Mouse (Mus musculus) neural tube, embryonic 15.5 days (tissue): ENCODE measurements around the gene D5Ertd579e. TPM values are rescaled to one million over a fixed set of nuclear protein-coding genes. Genes with fewer than 3 reads are reported as not detected.

ENCODE experiments used
- ATAC-seq: fragments of 200-750 bp; cut with Nextera tagmentation; 2 replicates; pipeline ENCODE4 v1.8.0; 2017; ENCODE audit warnings: mild to moderate bottlenecking, moderate TSS enrichment, moderate library complexity; ENCODE audit not compliant: low FRiP score
- H3K27ac ChIP-seq: fragments of 300-500 bp; sonication (generic); replicated peaks from 2 replicates; pipeline ENCODE4 v1.5.1; 2015; ENCODE audit warnings: mild to moderate bottlenecking, inconsistent platforms
- H3K27me3 ChIP-seq: fragments of 300-500 bp; sonication (generic); replicated peaks from 2 replicates; pipeline ENCODE4 v1.6.1; 2015; ENCODE audit warnings: inconsistent platforms
- H3K36me3 ChIP-seq: fragments of 300-500 bp; sonication (generic); 2 replicates; pipeline ENCODE4 v1.6.1; 2015; ENCODE audit warnings: inconsistent platforms
- H3K4me1 ChIP-seq: fragments of 300-500 bp; sonication (generic); 2 replicates; pipeline ENCODE4 v1.6.1; 2015; ENCODE audit warnings: inconsistent platforms
- H3K4me2 ChIP-seq: fragments of 300-500 bp; sonication (generic); 2 replicates; pipeline ENCODE4 v1.6.1; 2015; ENCODE audit warnings: inconsistent platforms, mild to moderate bottlenecking, moderate library complexity
- H3K4me3 ChIP-seq: fragments of 300-500 bp; sonication (generic); replicated peaks from 2 replicates; pipeline ENCODE4 v1.5.1; 2015; ENCODE audit warnings: mild to moderate bottlenecking, inconsistent platforms
- H3K9ac ChIP-seq: fragments of 300-500 bp; sonication (generic); replicated peaks from 2 replicates; pipeline ENCODE4 v1.6.1; 2015; ENCODE audit warnings: mild to moderate bottlenecking, inconsistent platforms
- H3K9me3 ChIP-seq: fragments of 300-500 bp; sonication (generic); replicated peaks from 2 replicates; pipeline ENCODE4 v1.6.1; 2016; ENCODE audit warnings: inconsistent platforms
- WGBS: fragments of 180-500 bp; shearing (Covaris S2); methylation state at CpG from one replicate; pipeline ENCODE4 v1.1.7; 2015; ENCODE audit warnings: mixed read lengths; 5-methylcytosine and 5-hydroxymethylcytosine counted together
- polyA plus RNA-seq: library from polyadenylated mRNA; unstranded; fragments of >200 nt; fragmentation: Nextera tagmentation; extraction: Ambion mirVana; gene quantifications from 2 replicates; pipeline ENCODE4 v1.2.1, GENCODE M21; 2015

Gene D5Ertd579e
- polyA plus RNA-seq, 1 experiment from 2014 or later = 29.1 TPM

DNA sequence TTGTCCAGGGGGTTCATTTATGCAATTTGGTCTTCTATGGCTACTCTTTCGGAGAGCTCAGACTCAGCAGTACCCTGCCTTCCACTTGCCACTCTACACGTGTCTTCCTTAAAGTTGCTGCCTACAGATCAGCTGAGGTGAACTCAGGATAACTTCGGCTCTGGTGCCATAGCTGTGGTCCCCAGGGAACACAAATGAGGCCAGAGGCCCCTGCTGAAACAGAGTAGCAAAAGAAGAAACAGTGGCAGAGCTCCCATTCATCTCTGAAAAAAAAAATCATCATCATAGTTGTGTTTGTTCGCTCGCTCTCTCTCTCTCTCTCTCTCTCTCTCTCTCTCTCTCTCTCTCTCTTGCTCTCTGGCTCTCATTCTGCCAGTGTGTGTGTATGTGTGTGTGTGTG, 2.9 kb upstream of the D5Ertd579e start:
- Histone ChIP-seq H3K4me2 (no peak overlapping the region), H3K4me3 (no peak overlapping the region), H3K27ac (no peak overlapping the region), H3K36me3 (no peaks in the 10 kb centered on the region), H3K9me3 (no peaks in the 10 kb centered on the region), H3K4me1 (peaks cover 14% of the 10 kb centered on the region), H3K27me3 (no peaks in the 10 kb centered on the region), H3K9ac (no peak overlapping the region)
- ATAC-seq = no peak
- WGBS = 78% methylated on average over 5 of the region's 5 CpGs

DNA sequence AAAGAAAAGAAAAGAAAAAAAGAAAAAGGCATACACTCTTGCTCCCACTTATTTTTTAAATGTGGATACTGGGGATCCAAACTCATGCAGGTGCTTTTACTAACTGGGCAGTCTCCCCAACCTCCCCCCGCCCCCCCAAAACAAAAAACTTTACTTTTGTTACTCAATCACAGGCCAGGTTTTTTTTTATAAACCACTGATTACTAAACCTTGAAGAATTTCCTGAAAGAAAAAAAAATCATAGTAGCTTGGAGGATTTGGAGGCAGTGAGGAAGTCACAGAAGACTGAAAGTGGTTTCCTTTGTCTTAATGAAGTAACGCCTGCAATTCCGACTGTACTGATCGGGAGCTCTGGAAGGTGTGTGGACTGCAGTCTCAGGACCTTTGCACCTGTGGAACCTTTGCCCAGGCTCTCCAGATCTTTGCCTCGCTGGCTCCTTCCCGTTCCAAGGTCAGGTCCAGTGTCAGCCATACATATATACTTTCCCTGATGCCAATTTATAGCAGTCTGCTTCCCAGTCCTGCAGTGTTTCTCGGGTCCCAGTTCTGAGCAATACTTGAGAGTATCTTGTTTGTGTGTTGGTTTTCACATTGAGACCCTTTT, 2.3 kb upstream of the D5Ertd579e start:
- Histone ChIP-seq H3K36me3 (no peaks in the 10 kb centered on the region), H3K9me3 (no peaks in the 10 kb centered on the region), H3K27me3 (no peaks in the 10 kb centered on the region), H3K27ac (no peak overlapping the region), H3K4me1 (peaks cover 19% of the 10 kb centered on the region), H3K4me2 (no peak overlapping the region), H3K4me3 (no peak overlapping the region), H3K9ac (no peak overlapping the region)
- ATAC-seq = no peak
- 81% methylated on average over 7 of the region's 7 CpGs for WGBS

DNA sequence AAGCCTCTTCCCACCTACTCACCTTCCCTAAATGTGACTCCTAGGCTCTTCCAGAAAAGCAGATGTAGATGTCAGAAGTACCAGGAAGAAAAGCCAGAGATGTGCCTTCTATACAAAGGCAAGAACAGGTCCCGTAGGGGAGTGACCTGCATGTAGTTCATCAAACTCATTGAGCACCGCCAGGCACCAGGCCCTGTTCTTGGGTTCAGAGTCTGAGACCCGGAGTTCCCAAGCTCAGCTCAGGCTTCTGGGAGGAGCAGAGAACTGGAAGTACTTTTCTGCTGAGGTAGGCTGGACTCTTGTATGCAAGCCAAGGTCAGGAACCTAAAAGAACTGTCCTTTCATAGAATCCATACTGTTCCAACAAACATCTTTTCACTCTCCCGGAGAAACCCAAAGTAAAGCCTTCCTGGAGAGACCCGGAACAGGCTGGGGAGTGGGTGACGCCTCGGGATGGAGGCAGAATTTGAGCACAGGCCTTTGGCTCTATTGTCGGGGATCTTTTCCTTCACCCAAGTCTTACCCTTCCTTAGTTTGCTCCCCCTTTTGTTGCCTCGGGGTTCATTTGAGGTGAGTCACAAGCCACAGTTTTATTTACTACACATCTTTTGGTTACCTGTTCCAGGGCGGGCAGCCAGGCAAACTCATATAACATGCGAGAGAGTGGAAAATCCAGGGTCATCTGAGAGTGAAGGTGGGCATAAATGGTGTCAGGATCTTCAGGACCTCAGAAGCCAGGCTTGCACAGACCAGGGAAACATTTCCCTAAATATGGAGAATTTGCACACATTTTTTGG, 878 bp upstream of the D5Ertd579e start:
- peaks cover 28% of the 10 kb centered on the region for H3K4me1 ChIP-seq
- 78% methylated on average over 11 of the region's 11 CpGs for WGBS
- H3K4me2 ChIP-seq = peak overlapping the region; percentile 90
- H3K4me3 ChIP-seq = peak overlapping the region; percentile 79
- H3K9me3 ChIP-seq = no peaks in the 10 kb centered on the region
- ATAC-seq = 0 out of 2 replicates have a peak, but pooled peaks have one; percentile 11
- no peaks in the 10 kb centered on the region for H3K36me3 ChIP-seq
- peak overlapping the region; percentile 85; the same call in 1 of the 2 replicates for H3K27ac ChIP-seq
- H3K27me3 ChIP-seq = no peaks in the 10 kb centered on the region
- peak overlapping the region; percentile 68; the same call in 1 of the 2 replicates for H3K9ac ChIP-seq

DNA sequence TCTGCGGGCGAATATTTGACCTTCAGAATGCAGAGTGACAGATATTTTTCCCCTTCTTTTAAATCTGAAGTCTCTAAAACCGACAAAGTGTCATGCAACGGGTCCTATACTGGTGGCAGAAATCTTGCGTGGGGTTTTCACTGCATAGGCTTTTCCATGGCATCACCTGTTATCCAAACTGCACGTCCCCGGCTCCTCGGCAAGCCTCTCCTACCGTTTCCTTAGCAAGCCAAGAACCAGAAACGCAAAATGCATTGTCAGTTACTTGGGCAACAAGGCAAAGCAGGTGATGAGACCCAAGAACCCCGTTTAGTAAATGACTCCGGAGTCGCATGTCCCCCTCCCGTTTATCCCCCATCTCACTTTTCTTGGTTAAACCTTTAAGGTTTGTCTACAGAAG, 819 bp downstream of the D5Ertd579e start:
- peak overlapping the region; percentile 79 for H3K4me3 ChIP-seq
- no peaks in the 10 kb centered on the region for H3K36me3 ChIP-seq
- WGBS = 5% methylated on average over 14 of the region's 14 CpGs
- H3K27ac ChIP-seq = peak overlapping the region; percentile 93
- peak overlapping the region; percentile 90 for H3K4me2 ChIP-seq
- peak; percentile 26 for ATAC-seq
- peak overlapping the region; percentile 92 for H3K9ac ChIP-seq
- H3K9me3 ChIP-seq = no peaks in the 10 kb centered on the region
- H3K4me1 ChIP-seq = peaks cover 33% of the 10 kb centered on the region
- H3K27me3 ChIP-seq = no peaks in the 10 kb centered on the region

DNA sequence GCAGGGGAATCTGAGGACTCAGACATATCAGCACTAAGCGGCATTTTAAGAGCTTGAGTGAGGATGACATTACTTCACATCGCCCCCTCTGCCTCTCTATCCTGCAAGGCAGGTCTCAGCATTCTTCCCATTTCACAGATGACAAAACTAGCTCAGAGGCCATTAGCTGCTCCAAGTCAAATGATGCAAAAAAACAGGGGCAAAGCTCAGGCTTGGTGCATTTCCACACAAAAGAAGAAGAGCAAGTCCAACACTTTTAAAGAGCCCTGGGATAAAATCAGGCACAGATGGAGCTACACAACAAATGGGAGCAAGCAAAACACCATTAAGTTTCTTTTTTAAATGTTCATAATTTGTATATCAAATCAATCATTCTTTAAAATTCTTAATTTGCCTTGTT, 2.2 kb downstream of the D5Ertd579e start:
- no peak overlapping the region for H3K27ac ChIP-seq
- H3K27me3 ChIP-seq = no peaks in the 10 kb centered on the region
- WGBS = 94% methylated on average over 2 of the region's 2 CpGs
- 0 out of 2 replicates have a peak overlapping the region, but pooled peaks have one; percentile 3 for H3K9ac ChIP-seq
- no peaks in the 10 kb centered on the region for H3K36me3 ChIP-seq
- H3K4me2 ChIP-seq = peak overlapping the region; percentile 22; the same call in 1 of the 2 replicates
- H3K4me1 ChIP-seq = peaks cover 36% of the 10 kb centered on the region
- no peak overlapping the region for H3K4me3 ChIP-seq
- H3K9me3 ChIP-seq = no peaks in the 10 kb centered on the region
- ATAC-seq = no peak

DNA sequence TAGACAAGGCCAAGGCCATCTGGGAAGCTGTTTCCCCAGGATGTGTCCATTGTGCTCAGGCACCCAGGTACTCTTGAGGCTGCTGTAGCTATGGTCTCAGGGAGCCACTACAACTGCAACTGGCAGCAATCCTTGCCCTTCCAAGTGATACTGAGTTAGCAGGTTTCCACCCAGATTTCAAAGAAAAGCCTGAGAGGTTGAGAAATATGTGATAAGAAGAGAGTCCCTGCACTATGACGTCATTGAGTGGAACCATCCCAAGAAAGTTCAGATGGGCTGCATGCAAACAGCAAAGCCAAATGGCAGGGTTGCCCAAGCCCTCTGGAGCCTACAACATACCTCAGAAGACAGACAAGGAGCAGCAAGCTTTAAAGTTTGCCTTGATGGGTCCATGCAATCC, 4.4 kb downstream of the D5Ertd579e start:
- Histone ChIP-seq H3K4me3 (no peak overlapping the region), H3K36me3 (no peaks in the 10 kb centered on the region), H3K4me1 (peaks cover 34% of the 10 kb centered on the region), H3K9me3 (no peaks in the 10 kb centered on the region), H3K27ac (no peak overlapping the region), H3K4me2 (no peak overlapping the region), H3K27me3 (no peaks in the 10 kb centered on the region), H3K9ac (no peak overlapping the region)
- WGBS = 81% methylated on average over 1 of the region's 1 CpGs
- ATAC-seq = no peak

DNA sequence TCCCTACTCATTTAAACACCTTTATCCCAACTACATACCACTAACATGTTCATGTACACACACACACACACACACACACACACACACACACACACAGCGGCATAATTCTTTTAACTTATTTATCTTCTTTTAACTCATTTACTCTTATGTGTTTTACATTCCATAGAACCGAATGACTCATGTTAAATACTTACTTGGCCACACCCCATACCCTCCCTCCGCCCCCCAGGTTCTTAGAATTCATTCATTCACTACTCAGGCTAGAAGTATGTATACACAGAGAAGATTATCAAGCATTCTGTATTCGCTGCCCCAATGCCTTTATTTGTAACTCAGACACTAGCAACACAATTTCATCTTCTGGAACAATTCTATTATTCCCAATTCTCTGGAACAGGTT, 10.7 kb downstream of the D5Ertd579e start:
- Histone ChIP-seq H3K27me3 (no peaks in the 10 kb centered on the region), H3K36me3 (no peaks in the 10 kb centered on the region), H3K4me1 (peaks cover 5% of the 10 kb centered on the region; the same call in 1 of the 2 replicates), H3K9ac (no peak overlapping the region), H3K4me3 (no peak overlapping the region), H3K9me3 (no peaks in the 10 kb centered on the region), H3K4me2 (no peak overlapping the region), H3K27ac (no peak overlapping the region)
- 93% methylated on average over 4 of the region's 4 CpGs for WGBS
- ATAC-seq = no peak

DNA sequence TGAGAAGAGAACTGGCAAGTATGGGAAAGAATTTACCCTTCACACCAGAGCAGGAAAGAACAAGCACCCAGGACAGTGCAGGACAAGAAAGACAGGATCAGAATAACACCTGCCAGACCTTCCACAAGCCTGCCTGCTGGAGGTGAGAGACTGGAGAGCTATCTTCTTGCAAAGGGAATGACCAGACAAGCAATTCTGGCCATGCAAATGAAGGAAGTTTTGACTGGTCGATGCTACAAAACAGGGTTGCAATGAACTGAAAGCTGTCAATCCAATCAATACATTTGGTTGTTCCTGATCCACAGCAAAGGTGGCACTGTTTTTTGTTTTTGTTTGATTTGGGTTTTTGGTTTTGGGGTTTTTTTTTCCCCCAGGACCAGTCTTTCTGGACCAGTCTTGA, 12.2 kb downstream of the D5Ertd579e start:
- no peak overlapping the region for H3K27ac ChIP-seq
- H3K4me1 ChIP-seq = peaks cover 6% of the 10 kb centered on the region; the same call in 1 of the 2 replicates
- no peaks in the 10 kb centered on the region for H3K27me3 ChIP-seq
- no peak overlapping the region for H3K4me2 ChIP-seq
- no peak overlapping the region for H3K9ac ChIP-seq
- no peak for ATAC-seq
- no peaks in the 10 kb centered on the region for H3K36me3 ChIP-seq
- H3K4me3 ChIP-seq = no peak overlapping the region
- 94% methylated on average over 1 of the region's 1 CpGs for WGBS
- no peaks in the 10 kb centered on the region for H3K9me3 ChIP-seq

DNA sequence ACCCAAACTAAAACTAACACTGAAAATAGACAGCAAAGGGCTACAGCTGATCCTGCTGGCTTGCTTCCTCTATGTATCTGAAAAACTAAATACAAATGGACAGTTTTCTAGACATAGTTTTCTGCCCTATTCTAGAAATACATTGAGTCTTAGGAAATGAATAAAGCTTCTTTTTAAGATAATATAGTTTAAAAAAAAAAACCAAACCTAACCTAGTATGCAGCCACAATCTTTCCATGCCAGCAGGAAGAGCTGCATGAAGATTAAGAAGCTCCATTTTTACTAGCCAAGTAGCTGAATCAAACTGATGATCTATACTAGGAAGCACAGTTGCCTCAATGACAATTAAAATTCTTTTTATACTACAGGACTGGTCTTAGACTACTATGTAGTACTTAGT, 14.6 kb downstream of the D5Ertd579e start:
- no peak overlapping the region for H3K9ac ChIP-seq
- H3K36me3 ChIP-seq = no peaks in the 10 kb centered on the region
- H3K4me2 ChIP-seq = no peak overlapping the region
- no peaks in the 10 kb centered on the region for H3K9me3 ChIP-seq
- no peak for ATAC-seq
- peaks cover 6% of the 10 kb centered on the region; the same call in 1 of the 2 replicates for H3K4me1 ChIP-seq
- H3K27ac ChIP-seq = no peak overlapping the region
- no peaks in the 10 kb centered on the region for H3K27me3 ChIP-seq
- H3K4me3 ChIP-seq = no peak overlapping the region

DNA sequence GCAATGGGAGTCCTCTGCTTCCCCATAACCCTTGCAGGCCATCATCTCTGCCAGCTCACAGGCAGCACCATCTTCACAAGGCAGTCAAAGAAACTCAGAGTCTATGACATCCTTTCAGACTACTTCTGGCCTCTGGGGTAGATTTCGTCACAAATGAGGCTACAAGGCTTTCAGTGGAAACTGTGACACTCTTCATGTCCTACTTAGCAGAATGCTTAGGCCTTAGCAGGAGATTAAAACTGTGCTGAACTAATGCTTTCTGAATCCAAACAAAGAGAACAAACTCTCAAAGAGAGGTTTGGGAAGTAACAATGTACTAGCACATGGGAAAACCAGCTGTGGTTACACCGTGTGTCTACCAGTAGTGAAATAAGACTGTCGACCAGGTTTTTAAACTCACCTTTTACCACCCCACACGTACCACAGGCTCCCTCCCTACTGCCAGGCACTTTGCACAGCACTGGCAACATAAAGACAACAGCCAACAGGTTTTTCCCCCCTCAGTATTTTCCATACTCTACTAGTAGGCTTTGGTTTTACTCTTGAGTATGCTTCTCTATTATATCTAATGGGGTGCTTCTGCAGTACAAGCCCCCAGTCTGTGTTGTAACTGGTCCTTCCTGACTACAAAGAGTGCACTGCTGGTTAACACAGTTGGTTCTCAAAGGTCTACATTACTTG, 15.8 kb downstream of the D5Ertd579e start:
- no peak overlapping the region for H3K9ac ChIP-seq
- no peaks in the 10 kb centered on the region for H3K9me3 ChIP-seq
- H3K27me3 ChIP-seq = no peaks in the 10 kb centered on the region
- H3K4me3 ChIP-seq = no peak overlapping the region
- no peak overlapping the region for H3K4me2 ChIP-seq
- no peaks in the 10 kb centered on the region for H3K36me3 ChIP-seq
- ATAC-seq = no peak
- 78% methylated on average over 4 of the region's 4 CpGs for WGBS
- peaks cover 6% of the 10 kb centered on the region; the same call in 1 of the 2 replicates for H3K4me1 ChIP-seq
- no peak overlapping the region for H3K27ac ChIP-seq

DNA sequence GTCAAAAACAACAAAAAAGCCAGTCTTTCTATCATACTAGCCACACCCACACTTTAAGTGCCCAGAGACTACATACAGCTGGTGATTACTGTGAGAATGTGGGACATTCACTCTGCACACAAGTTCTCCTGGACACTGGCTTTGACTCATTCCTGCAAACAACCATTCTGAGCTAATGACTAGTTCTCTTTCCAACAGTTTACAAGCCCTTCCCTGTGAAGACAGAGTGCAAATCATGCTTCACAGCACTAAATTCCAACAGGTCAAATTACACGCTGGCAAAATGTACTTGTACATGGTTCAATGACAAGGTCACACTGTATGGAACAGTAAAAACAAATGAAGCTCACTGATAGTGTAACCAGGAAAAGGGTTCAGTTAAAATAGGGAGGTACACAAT, 17.0 kb downstream of the D5Ertd579e start:
- Histone ChIP-seq H3K9ac (no peak overlapping the region), H3K36me3 (no peaks in the 10 kb centered on the region), H3K27ac (no peak overlapping the region), H3K4me3 (no peak overlapping the region), H3K9me3 (no peaks in the 10 kb centered on the region), H3K4me1 (peaks cover 6% of the 10 kb centered on the region; the same call in 1 of the 2 replicates), H3K27me3 (no peaks in the 10 kb centered on the region), H3K4me2 (no peak overlapping the region)
- WGBS = 56% methylated on average over 1 of the region's 1 CpGs
- no peak for ATAC-seq
